Mouse (Mus musculus) CD4-positive, CD25-positive, alpha-beta regulatory T cell (primary cell): Measurements from ENCODE around the gene Olfr1158. TPM values are rescaled to one million over a fixed set of nuclear protein-coding genes. Genes with fewer than 3 reads are reported as not detected.

ENCODE experiments used
- polyA plus RNA-seq: library from polyadenylated mRNA; unstranded; fragments of 100-300 nt; shearing (Covaris generic); gene quantifications from one replicate; pipeline ENCODE4 v1.2.1, GENCODE M21; 2017

The Olfr1158 gene
- polyA plus RNA-seq, result not detected

GRCm38 (mm10) chr2:87989813-87990212 is at the start of gene Olfr1158:
Olfr1158 (plus strand) TSS chr2:87990113.

GRCm38 (mm10) chr2:87945037-87945436 is 44.9 kb upstream of the Olfr1158 start, which contains the start of gene Olfr1155:
Olfr1155 (minus strand) TSS chr2:87945137.

GRCm38 (mm10) chr2:87953000-87953399 is 36.9 kb upstream of the Olfr1158 start, which contains the start of gene Olfr1156:
Olfr1156 (minus strand) TSS chr2:87953100.

GRCm38 (mm10) chr2:87968199-87968598 is 21.7 kb upstream of the Olfr1158 start, which contains the start of gene Olfr1157:
Olfr1157 (minus strand) TSS chr2:87968299.

GRCm38 (mm10) chr2:87974563-87974962 is 15.3 kb upstream of the Olfr1158 start, which contains the start of gene Olfr74:
Olfr74 (minus strand) TSS chr2:87974663.

GRCm38 (mm10) chr2:88007515-88008318 is 17.8 kb downstream of the Olfr1158 start, which contains the start of gene Olfr1160:
Olfr1160 (minus strand) TSS chr2:88008268.

GRCm38 (mm10) chr2:88022474-88022873 is 32.6 kb downstream of the Olfr1158 start, which contains the start of gene Olfr1161:
Olfr1161 (plus strand) TSS chr2:88022774.

GRCm38 (mm10) chr2:88037599-88037998 is 47.7 kb downstream of the Olfr1158 start, which contains the start of gene Olfr73:
Olfr73 (minus strand) TSS chr2:88037699.

Other genes with a start within 250 kb of the Olfr1158 start
- gene Olfr1140, start 246.4 kb upstream of the Olfr1158 start, polyA plus RNA-seq, result not detected
- not detected for gene Olfr1141, start 236.1 kb upstream of the Olfr1158 start, polyA plus RNA-seq
- gene Olfr152, start 210.6 kb upstream of the Olfr1158 start, polyA plus RNA-seq, result not detected
- gene Olfr1143, start 189.5 kb upstream of the Olfr1158 start, polyA plus RNA-seq, result not detected
- not detected for gene Olfr1145, start 180.3 kb upstream of the Olfr1158 start, polyA plus RNA-seq
- not detected for gene Olfr1148, start 159.6 kb upstream of the Olfr1158 start, polyA plus RNA-seq
- not detected for gene Olfr1150-ps1, start 146.1 kb upstream of the Olfr1158 start, polyA plus RNA-seq
- 0.11 TPM for gene Olfr1151, start 134.3 kb upstream of the Olfr1158 start, polyA plus RNA-seq
- 0.05 TPM for gene Olfr1152, start 123.6 kb upstream of the Olfr1158 start, polyA plus RNA-seq
- gene Olfr1153, start 95.2 kb upstream of the Olfr1158 start, polyA plus RNA-seq, result not detected
- gene Olfr1154, start 84.9 kb upstream of the Olfr1158 start, polyA plus RNA-seq, result not detected
- not detected for gene Olfr1155, start 45.0 kb upstream of the Olfr1158 start, polyA plus RNA-seq
- gene Olfr1156, start 37.0 kb upstream of the Olfr1158 start, polyA plus RNA-seq, result 0.12 TPM
- gene Olfr1157, start 21.8 kb upstream of the Olfr1158 start, polyA plus RNA-seq, result not detected
- gene Olfr74, start 15.4 kb upstream of the Olfr1158 start, polyA plus RNA-seq, result not detected
- not detected for gene Olfr1160, start 18.2 kb downstream of the Olfr1158 start, polyA plus RNA-seq
- gene Olfr1161, start 32.7 kb downstream of the Olfr1158 start, polyA plus RNA-seq, result not detected
- gene Olfr73, start 47.6 kb downstream of the Olfr1158 start, polyA plus RNA-seq, result not detected
- gene Olfr1162, start 61.0 kb downstream of the Olfr1158 start, polyA plus RNA-seq, result not detected
- not detected for gene Olfr1163, start 81.7 kb downstream of the Olfr1158 start, polyA plus RNA-seq
- not detected for gene Olfr1164, start 103.9 kb downstream of the Olfr1158 start, polyA plus RNA-seq
- gene Olfr1166, start 138.2 kb downstream of the Olfr1158 start, polyA plus RNA-seq, result not detected
- gene Olfr1167, start 165.1 kb downstream of the Olfr1158 start, polyA plus RNA-seq, result not detected
- gene Olfr1168, start 191.8 kb downstream of the Olfr1158 start, polyA plus RNA-seq, result not detected
- gene Olfr1170, start 238.2 kb downstream of the Olfr1158 start, polyA plus RNA-seq, result not detected